Mouse (Mus musculus) adrenal gland, postnatal 4 days (tissue): ENCODE results near the gene Stxbp3. TPM values are rescaled to one million over a fixed set of nuclear protein-coding genes. Genes with fewer than 3 reads are reported as not detected.
"Not testable (repeated sequence)": the region's sequence is repeated elsewhere in the genome, so short reads cannot be mapped to it uniquely, and the experiment has no call there.

Experiments
- DNase-seq, 2 experiments: peaks; one replicate each; pipeline ENCODE4 v3.0.0; 2021 to 2022; ENCODE audit warnings: low spot score in 2 of 2, mixed read lengths in 2 of 2
- long read RNA-seq, 2 experiments: library from polyadenylated mRNA; stranded (forward); transcript quantifications; one replicate each; pipeline ENCODE4 v2.0.0; 2021
- total RNA-seq, 2 experiments: library from RNA; stranded (reverse); gene quantifications; 2 replicates each; pipeline ENCODE4 v1.2.3; 2021

Stxbp3 gene
- 10 to 100 TPM; 48.6 to 51.5 TPM for total RNA-seq
- long read RNA-seq, experiment 1, transcript Stxbp3-201 (19 exons, 2,419 nt), result major isoform, 14 of 17 reads
- long read RNA-seq, experiment 1, partial matches to known transcripts, result 1 of 17 reads
- long read RNA-seq, experiment 1, other reads (novel, unspliced or antisense), result 1 of 17 reads
- long read RNA-seq, experiment 2, transcript Stxbp3-201 (19 exons, 2,419 nt), result major isoform, 39 of 50 reads
- long read RNA-seq, experiment 2, partial matches to known transcripts, result 3 of 50 reads
- long read RNA-seq, experiment 2, other reads (novel, unspliced or antisense), result 6 of 50 reads

DNA sequence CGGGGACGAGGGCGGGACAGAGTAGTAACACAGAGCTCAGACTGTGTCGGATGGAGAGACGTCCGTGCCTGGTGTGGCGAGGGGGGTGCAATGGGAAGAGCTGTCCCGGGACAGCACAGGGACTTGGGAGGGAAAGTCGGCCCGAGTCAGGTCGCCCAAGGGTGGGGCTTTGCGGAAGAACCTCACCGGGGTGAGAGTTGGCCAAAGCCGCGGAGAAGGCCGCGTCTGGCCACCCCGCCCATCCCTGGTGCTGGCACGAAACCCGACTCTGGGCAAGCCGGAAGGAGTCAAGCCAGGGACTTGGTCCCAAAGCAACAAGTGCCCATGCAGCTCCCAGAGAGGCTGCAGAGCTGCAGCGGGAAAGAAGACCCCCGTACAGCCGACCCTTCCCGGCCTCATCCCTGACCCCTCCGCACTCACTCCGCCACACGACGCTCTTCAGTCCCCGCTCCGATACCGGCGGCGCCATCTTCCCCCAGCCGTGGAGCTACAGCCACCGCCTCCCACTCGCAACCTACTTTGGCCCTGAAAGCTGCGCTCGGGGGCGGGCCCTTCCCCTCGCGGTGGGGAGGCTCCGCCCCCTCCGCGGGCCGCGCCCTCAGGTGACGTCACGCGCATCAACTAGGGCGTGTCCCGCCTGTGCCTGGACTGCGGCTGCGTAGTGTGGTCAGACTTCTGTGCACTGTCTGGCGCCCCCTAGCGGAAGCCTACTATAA, at the start of gene Stxbp3:
Gene Stxbp3 (minus strand): TSS at position 527 of the 716 bp plus-strand sequence.
- peak; percentile 98 to 99 for DNase-seq

DNA sequence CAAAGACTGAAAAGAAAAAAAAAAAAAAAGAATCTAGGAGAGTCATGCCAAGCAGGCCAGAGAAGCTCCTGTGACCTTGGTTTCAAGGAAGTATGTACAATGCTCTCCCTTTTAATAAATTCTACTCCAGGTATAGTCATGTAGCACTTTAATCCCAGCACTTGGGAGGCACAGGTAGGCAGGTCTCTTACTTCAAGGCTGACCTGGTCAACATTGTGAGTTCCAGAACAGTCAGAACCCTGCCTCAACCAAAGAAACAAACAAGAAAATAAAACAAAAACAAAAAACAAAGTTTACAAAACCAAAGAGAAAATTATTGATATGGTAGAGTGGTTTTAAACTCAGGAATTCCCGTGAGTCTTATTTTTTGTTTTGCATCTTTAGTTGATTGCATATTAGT, 49.6 kb upstream of the Stxbp3 start, which contains the start of gene Fndc7:
Gene Fndc7 (minus strand): TSS at position 101 of the 400 bp plus-strand sequence.
- DNase-seq, result no peak

GRCm38 (mm10) chr3:108887618-108887975, 47.3 kb upstream of the Stxbp3 start:
- no peak for DNase-seq

GRCm38 (mm10) chr3:108886934-108887617, 46.8 kb upstream of the Stxbp3 start:
- DNase-seq, result no peak

DNA sequence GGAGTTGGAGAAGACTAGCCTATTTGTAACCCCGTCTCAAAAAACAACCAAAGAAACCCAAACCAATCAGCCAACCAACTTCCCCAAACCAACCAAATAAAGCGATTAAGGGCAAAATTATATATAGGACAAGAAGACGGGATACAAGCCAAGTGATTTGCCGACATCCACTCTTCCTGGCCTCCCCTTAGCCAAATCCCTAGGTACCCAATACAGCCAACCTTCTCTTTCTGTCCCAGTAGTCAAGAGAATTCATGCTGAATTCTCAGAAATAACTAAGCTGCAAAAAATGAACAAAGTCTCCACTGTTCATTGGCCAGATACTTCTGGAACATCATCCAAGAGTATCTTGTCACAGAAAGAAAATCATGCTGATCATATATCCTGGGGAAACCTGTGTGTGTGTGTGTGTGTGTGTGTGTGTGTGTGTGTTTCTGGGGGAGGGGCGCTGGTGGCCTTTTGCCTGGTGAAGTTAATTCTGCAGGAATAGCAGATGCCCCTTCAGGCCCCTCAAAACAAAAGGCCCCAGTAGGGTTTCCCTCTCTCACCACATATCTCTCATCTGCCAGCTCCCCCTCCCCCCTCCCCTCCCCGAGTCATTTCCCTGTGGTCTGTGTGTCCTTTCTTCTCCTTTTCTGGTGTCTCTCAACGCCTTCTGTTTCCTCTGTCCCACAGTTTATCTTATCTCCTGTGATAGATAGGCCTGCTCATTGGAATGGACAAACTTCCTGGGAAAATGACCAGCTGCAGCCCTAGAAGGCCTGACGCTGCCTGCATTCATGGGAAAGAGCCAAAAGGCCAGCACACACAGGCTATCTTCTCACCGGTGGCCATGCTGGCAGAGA, 45.6 kb upstream of the Stxbp3 start:
- no peak for DNase-seq

DNA sequence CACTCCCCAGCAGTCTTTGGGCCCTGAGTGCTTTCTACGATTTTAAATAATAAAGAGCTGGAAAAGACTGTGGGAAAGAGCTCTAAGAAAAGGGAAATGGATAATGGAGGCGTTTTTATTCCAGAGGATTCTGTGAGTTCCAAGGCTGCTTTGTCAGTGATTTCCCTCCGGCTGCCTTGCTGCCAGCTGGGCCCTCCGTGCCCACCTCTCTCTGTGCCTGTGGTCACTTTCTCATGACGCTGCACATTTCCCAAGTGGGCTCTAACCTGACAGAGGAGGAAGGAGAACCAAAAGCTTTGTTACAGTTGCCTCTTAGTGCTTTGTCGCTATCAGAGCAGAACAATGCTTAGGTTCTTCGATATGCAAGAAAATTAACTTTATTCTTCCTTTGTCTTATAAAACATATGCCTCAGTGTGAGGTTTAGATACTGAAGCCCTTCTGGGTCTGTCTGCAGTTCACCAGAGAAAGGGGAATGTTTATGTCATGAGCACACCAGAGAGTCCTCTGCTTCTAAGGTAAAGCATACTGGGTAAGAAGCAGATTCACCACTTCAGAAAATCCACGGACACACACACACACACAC, 44.5 kb upstream of the Stxbp3 start:
- no peak for DNase-seq

GRCm38 (mm10) chr3:108883067-108883466, 42.7 kb upstream of the Stxbp3 start:
- DNase-seq, result no peak

- DNase-seq, result not testable (repeated sequence)
Measured at GRCm38 (mm10) chr3:108881873-108882272, 41.5 kb upstream of the Stxbp3 start.

DNA sequence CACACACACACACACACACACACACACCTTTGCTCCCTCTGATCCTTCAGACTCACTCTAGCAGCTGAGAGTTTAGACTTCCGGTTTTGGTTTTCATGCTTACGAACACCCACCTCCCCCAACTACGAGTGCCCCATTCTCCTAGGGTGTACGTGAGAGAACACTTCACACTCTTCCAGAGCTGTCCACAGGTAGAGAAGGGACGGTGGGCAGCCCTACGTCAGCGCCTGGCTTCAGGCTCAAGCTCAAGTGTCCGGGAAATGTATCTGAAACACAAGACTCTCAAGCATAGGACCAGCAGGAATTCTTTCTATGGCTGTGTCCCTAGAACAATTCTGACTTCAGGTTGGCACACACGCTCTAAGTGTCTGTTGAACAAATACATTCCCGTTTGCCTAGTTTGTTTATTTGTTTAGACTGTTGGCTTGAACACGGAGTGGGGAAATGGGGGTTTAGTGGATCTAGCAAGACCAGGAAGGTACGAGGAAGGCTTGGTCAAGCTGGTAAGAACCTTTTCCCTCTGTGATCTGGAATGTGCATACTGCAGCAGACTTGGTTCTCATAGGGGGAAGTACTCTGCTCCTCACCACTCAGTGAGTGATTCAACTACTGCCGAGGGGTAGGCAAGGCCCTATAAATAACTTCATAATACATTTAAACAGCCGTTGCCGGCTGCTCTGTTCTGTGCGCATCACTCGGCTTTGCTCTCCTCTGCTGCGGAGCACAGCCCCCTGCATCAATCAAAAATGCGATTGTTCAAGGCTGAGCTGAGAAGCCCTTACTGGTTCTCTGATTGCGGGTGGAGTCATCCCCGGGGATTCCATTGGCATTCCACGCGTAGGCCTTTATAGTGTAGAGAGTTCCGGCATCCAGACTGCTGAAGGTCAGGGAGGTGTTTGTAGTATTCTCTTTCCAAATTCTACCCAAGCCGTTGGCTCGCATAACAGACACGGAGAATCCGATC, 40.5 kb upstream of the Stxbp3 start:
- peak in 1 of 2 experiments; percentile 29 for DNase-seq

GRCm38 (mm10) chr3:108879836-108880435, 39.6 kb upstream of the Stxbp3 start:
- DNase-seq, result no peak

GRCm38 (mm10) chr3:108879129-108879528, 38.8 kb upstream of the Stxbp3 start:
- DNase-seq, result no peak

DNA sequence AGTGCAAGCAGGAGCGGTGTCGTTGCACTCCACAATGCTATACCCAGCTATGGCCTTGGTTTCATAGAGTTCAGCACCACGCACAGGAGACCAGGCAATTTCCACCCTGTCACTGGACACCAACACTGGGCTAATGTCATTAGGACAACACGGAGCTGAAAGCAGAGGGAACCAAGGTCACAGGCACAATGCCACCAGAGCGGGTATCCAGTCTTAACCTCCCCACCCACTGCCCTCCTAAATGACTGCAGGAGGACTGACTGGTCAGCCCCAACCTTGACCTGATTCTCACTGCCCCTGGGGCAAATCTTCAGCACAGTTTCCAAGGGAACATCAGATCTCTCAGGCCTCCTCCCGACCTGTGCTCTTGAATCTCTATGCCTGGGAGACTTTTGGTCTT, 30.3 kb upstream of the Stxbp3 start:
- no peak for DNase-seq

DNA sequence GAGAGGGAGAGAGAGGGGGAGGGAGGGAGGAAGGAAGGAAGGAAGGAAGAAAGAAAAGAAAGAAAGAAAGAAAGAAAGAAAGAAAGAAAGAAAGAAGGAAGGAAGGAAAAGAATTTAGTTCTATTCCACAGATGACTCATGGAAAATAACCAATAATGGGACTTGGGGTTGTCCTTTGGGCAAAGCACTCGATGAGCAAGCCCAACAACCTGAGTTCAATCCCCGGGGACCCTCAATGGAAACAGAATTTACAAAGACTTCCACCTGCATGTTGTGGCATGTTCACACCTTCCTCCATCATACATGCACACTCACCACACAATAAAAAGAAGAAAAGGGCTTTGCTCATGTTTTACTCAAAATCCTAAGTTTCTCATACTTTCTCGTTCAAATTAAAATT, 27.1 kb upstream of the Stxbp3 start:
- no peak for DNase-seq

DNA sequence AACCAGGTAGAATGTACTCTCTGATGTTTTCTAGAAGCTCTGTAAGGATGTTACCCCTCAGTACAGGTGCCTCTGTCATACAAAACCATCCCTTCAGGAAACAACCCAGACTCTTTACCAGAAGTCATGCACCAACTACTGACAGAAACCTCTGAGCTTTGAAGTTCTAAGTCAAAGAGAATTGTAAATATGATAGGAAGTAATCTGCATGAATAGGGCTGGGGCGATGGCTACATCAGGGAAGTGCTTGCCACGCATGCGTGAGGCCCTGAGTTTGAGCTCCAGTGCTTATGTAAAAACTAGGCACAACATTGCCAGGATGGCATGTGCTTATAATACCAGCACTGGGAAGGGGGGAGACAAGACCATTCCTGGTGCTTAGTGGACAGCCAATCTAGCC, 25.4 kb upstream of the Stxbp3 start:
- DNase-seq, result no peak

DNA sequence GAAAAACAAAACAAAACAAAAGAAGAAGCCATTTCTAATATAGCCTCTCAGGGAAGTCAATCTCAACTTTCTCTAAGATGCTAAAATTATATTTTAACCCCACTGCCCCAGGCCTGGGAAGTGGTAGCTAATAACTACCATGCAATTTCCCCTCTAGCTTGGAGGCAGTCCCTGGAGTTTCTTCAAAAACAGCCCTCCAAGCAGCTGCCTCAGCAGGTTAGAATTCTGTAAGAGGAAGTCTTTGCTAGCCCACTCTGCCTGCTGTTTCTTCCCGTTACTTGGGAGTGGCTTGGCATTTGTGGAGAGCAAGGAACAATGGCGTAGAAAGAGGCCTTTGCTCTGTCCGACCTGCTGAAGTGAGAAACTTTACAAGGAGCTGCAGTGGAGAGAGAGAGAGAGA, 24.8 kb upstream of the Stxbp3 start:
- DNase-seq, result no peak

DNA sequence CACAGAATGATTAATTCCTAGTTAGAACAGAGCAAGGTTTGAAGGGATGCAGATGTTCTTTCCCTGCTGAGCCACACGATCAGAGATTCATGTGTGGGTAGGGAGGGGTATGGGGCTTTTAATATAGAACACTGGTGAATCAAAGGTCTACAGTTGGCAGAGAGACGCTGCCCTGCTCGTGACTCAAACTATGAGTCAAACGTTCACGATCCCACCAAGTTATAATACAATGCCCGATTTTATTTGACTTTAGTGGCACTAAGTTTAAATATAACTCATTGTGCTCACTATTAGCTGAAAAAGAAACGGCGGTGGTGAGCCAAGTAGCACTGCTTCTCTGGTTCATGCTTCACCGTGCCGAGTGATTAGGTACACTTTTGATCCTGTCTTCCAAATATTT, 22.8 kb upstream of the Stxbp3 start:
- no peak for DNase-seq

DNA sequence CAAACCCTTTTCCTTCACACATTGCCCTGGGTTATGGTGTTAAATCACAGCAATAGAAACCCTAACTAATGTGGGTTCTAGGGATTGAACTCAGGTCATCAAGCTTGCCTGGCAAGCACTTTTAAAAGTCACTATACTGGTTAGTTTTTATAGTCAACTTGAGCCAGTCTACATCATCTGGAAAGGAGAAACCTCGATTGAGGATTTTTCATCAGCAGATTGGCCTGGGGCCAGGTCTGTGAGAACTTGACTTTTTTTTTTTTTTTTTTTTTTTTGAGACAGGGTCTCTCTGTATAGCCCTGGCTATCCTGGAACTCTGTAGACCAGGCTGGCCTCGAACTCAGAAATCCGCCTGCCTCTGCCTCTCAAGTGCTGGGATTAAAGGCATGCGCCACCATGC, 22.0 kb upstream of the Stxbp3 start:
- DNase-seq, result not testable (repeated sequence)

DNA sequence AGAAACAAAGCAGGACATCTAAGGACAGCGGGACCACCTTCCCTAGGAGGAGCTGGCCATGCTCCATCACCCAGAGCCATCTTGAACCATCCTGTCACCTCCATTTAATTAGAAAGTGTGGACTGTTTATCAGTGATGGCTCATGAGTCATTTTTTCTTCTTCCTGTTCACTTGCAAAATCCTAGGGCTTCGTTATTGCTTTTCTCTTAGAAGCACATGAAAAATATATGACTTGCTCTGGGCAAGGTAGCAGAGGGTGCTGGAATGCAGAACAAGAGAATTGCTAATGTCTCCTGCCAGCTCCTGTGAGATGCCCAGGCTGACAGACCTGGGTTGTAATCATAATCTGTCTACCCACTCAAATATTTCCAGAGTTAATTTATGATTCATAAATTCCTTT, 20.5 kb upstream of the Stxbp3 start:
- DNase-seq, result no peak

- DNase-seq, result no peak
Measured at GRCm38 (mm10) chr3:108858231-108858770, 18.0 kb upstream of the Stxbp3 start.
